Mouse (Mus musculus): ENCODE measurements at regions not wholly inside any gene's neighbourhood (a gene's known extent, or its start where the extent isn't known, plus 50 kb on each side); places are given as distances from the start of the nearest gene placed in this dataset.
"Not testable (repeated sequence)": the region's sequence is repeated elsewhere in the genome, so short reads cannot be mapped to it uniquely, and the experiment has no call there.

- Histone ChIP-seq H3K4me1 (peaks cover 13% of the 10 kb centered on the region), H3K9ac (no peak overlapping the region), H3K36me3 (ENCODE audit: poor library complexity, severe bottlenecking) (no peaks in the 10 kb centered on the region), H3K4me3 (no peak overlapping the region), H3K27ac (no peak overlapping the region), H3K4me2 (no peak overlapping the region), H3K9me3 (replicated peaks) (no peaks in the 10 kb centered on the region), H3K27me3 (peaks cover 4% of the 10 kb centered on the region; the same call in 1 of the 2 replicates)
- ATAC-seq: no peak
- WGBS: 78% methylated on average over 9 of the region's 9 CpGs
These were observed 222.5 kb downstream of the Matn1 start for GRCm38 (mm10) chr4:131166574-131167270.

DNA sequence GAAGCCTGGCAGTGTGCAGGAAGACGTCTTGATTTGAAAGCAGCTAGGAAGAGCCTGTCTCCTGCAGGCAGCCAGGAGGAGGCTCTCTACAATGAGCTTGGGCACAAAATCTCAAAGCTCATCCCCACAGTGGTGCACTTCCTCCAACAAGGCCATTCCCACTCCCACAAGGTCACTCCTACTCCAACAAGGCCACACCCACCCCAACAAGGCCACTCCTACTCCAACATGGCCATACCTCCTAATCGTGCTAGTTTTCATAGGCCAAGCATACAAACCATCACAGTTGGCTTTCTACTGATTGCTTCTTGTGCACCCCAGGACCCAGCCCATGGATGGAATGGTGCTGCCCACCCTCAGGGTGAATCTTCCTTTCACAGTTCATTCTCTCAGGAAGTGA is 223.7 kb downstream of the Matn1 start:
- Histone ChIP-seq H3K4me1 (peaks cover 13% of the 10 kb centered on the region), H3K4me2 (no peak overlapping the region), H3K9ac (no peak overlapping the region), H3K27me3 (peaks cover 4% of the 10 kb centered on the region; the same call in 1 of the 2 replicates), H3K36me3 (ENCODE audit: poor library complexity, severe bottlenecking) (no peaks in the 10 kb centered on the region), H3K4me3 (no peak overlapping the region), H3K9me3 (replicated peaks) (peaks cover 5% of the 10 kb centered on the region), H3K27ac (no peak overlapping the region)
- ATAC-seq: no peak
- 90% methylated on average over 2 of the region's 2 CpGs for WGBS

DNA sequence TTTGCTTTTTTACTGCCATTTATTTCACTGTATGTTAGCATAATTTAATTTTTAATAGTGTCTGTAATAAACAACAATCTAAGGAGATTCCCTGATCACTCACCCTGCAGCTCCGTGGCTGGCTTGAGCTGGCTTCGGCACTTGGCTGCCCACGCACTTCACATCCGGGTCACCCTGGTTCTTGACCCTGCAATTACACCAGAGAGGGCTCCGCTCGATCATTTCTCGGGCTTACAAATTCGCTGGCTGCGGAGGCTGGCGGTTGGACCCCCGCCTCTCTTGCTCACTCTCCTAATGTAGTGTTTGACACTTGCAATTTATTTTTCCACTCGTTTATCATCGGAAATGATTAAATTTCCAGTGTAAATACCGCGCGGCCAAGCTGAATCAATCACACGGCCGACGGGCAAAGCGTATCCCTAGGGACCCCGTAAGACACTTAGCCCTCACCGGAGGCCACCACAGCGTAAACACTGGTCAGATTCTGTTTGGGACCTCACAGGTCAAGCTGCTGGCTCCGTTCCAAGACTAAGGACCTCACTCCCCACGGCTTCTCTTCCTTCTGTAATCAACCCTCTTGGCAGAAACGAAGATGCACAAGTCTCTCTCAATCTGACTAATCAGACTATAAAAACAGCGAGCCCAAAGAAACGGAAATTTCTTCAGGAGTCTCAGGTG is 229.7 kb downstream of the Matn1 start:
- H3K9ac ChIP-seq: no peak overlapping the region
- H3K27ac ChIP-seq: no peak overlapping the region
- H3K4me2 ChIP-seq: no peak overlapping the region
- H3K4me3 ChIP-seq: no peak overlapping the region
- no peaks in the 10 kb centered on the region for H3K36me3 ChIP-seq (ENCODE audit: poor library complexity, severe bottlenecking)
- peaks cover 9% of the 10 kb centered on the region; the same call in 1 of the 2 replicates for H3K4me1 ChIP-seq
- WGBS: 89% methylated on average over 28 of the region's 28 CpGs
- peaks cover 19% of the 10 kb centered on the region for H3K9me3 ChIP-seq (replicated peaks)
- ATAC-seq: no peak
- no peaks in the 10 kb centered on the region for H3K27me3 ChIP-seq

- Histone ChIP-seq H3K4me1 (peaks cover 21% of the 10 kb centered on the region), H3K9ac (no peak overlapping the region), H3K4me2 (no peak overlapping the region), H3K9me3 (replicated peaks) (peaks cover 19% of the 10 kb centered on the region), H3K36me3 (ENCODE audit: poor library complexity, severe bottlenecking) (no peaks in the 10 kb centered on the region), H3K4me3 (no peak overlapping the region), H3K27me3 (no peaks in the 10 kb centered on the region), H3K27ac (no peak overlapping the region)
- 56% methylated on average over 3 of the region's 3 CpGs for WGBS
- no peak for ATAC-seq
These were observed 232.5 kb downstream of the Matn1 start for GRCm38 (mm10) chr4:131176701-131177100.

DNA sequence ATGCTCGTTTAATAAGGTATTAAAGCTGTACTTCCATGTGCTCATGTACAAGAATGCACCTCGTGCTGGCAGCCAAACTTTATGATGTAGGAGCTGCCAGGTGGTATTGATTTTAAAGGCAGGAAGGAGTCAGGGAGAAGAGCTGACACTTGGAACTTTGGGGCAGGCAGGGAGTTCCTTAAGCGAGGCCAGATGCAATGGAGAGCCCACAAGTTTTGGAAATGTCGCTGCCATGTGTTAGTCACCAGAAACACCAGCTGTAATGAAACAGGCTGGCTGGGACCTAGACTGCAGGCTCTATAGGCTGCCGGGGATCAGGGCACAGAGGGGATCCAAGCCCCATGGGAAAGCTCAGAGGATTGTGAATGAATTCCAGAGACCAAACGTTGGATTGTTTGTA is 233.7 kb downstream of the Matn1 start:
- no peak for ATAC-seq
- 56% methylated on average over 6 of the region's 6 CpGs for WGBS

GRCm38 (mm10) chr4:131178642-131179041 is 234.5 kb downstream of the Matn1 start:
- not testable (repeated sequence) for H3K27ac ChIP-seq; H3K4me3 ChIP-seq; H3K36me3 ChIP-seq (ENCODE audit: poor library complexity, severe bottlenecking); H3K4me2 ChIP-seq; H3K27me3 ChIP-seq; ATAC-seq; H3K9ac ChIP-seq
- peaks cover 21% of the 10 kb centered on the region for H3K4me1 ChIP-seq
- peaks cover 12% of the 10 kb centered on the region for H3K9me3 ChIP-seq (replicated peaks)
- WGBS: 91% methylated on average over 5 of the region's 5 CpGs

More for the DNA sequence above, 233.7 kb downstream of the Matn1 start:
- H3K4me3 ChIP-seq: no peak overlapping the region
- H3K27me3 ChIP-seq: no peaks in the 10 kb centered on the region
- H3K36me3 ChIP-seq (ENCODE audit: poor library complexity, severe bottlenecking): no peaks in the 10 kb centered on the region
- H3K4me1 ChIP-seq: peaks cover 21% of the 10 kb centered on the region
- H3K27ac ChIP-seq: no peak overlapping the region
- no peak overlapping the region for H3K4me2 ChIP-seq
- no peak overlapping the region for H3K9ac ChIP-seq
- peaks cover 15% of the 10 kb centered on the region for H3K9me3 ChIP-seq (replicated peaks)

- WGBS: 87% methylated on average over 3 of the region's 3 CpGs
- Histone ChIP-seq H3K27me3 (no peaks in the 10 kb centered on the region), H3K4me3 (no peak overlapping the region), H3K36me3 (ENCODE audit: poor library complexity, severe bottlenecking) (no peaks in the 10 kb centered on the region), H3K9me3 (replicated peaks) (no peaks in the 10 kb centered on the region), H3K27ac (no peak overlapping the region), H3K4me1 (peaks cover 8% of the 10 kb centered on the region; the same call in 1 of the 2 replicates), H3K4me2 (no peak overlapping the region), H3K9ac (no peak overlapping the region)
- ATAC-seq: no peak
These were observed 243.9 kb downstream of the Matn1 start for GRCm38 (mm10) chr4:131188066-131188465.

DNA sequence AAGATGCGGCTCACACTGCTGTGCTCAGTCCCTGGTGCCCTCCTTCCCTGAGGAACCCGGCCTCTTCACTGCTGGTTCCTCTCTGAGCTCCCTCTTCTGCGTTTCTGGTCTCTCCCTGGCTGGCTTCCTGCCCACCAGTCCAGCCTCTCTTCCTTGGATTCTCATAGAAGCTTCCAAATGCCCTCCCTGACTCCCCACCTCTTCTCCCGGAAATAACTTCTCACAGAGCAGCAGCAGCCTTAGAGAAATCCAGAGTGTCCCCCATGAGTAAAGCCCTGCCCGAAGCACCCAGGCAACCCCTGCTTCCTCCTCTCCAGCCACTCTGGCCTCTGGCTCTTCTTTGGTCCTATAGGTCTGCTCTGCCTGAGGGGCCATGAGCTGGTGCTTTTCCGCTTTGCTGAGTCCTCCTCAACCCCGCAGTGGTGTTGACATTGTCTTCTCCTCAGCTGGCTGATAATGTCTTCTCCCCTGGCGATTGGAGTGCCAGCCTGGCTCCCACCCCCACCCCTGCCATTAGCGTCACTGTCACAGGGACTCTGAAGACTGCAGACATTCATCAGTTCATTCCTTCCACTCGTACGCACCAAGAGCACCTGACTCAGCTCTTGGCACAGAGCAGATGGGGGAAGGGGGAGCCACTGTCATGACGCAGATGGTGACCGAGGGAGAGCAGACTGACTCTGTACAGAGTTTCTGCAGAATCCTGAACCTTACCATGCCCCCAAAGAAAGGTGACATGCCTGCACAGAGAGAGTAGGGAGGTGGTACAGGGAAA is 247.1 kb downstream of the Matn1 start:
- ATAC-seq: 0 out of 2 replicates have a peak, but pooled peaks have one; percentile 57
- WGBS: 59% methylated on average over 13 of the region's 13 CpGs
- H3K4me1 ChIP-seq: peaks cover 8% of the 10 kb centered on the region; the same call in 1 of the 2 replicates

GRCm38 (mm10) chr4:131193900-131194419 is 249.8 kb downstream of the Matn1 start:
- H3K36me3 ChIP-seq (ENCODE audit: poor library complexity, severe bottlenecking): no peaks in the 10 kb centered on the region
- ATAC-seq: no peak
- no peak overlapping the region for H3K4me2 ChIP-seq
- no peak overlapping the region for H3K27ac ChIP-seq
- no peaks in the 10 kb centered on the region for H3K27me3 ChIP-seq
- H3K4me3 ChIP-seq: no peak overlapping the region
- H3K9me3 ChIP-seq (replicated peaks): no peaks in the 10 kb centered on the region
- peaks cover 8% of the 10 kb centered on the region; the same call in 1 of the 2 replicates for H3K4me1 ChIP-seq
- WGBS: 94% methylated on average over 20 of the region's 20 CpGs
- no peak overlapping the region for H3K9ac ChIP-seq

More for the DNA sequence above, 247.1 kb downstream of the Matn1 start:
- Histone ChIP-seq H3K27ac (no peak overlapping the region), H3K4me2 (no peak overlapping the region), H3K4me3 (no peak overlapping the region), H3K27me3 (no peaks in the 10 kb centered on the region), H3K9ac (no peak overlapping the region), H3K9me3 (replicated peaks) (no peaks in the 10 kb centered on the region), H3K36me3 (ENCODE audit: poor library complexity, severe bottlenecking) (no peaks in the 10 kb centered on the region)

DNA sequence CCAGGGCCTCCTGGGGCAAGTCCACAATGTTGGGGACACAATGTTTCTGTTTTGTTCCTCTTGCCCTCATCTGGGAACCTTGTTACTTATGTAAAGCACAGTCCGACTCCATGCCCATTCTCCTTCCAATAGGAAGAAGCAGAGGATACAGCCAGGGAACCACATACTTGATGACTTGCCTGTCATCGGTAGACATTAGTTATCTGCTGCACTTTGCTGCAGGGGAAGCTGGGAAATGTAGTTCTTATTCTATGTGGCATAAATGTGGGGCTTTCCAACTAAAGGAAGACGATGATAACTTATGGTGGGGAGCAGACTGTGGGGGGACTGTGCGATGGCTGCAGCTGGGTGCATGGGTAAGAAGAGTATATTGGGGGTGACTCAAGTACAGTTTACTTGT is 252.0 kb downstream of the Matn1 start:
- Histone ChIP-seq H3K4me1 (peaks cover 5% of the 10 kb centered on the region; the same call in 1 of the 2 replicates), H3K4me3 (no peak overlapping the region), H3K4me2 (no peak overlapping the region), H3K9ac (no peak overlapping the region), H3K36me3 (ENCODE audit: poor library complexity, severe bottlenecking) (no peaks in the 10 kb centered on the region), H3K9me3 (replicated peaks) (no peaks in the 10 kb centered on the region), H3K27me3 (no peaks in the 10 kb centered on the region), H3K27ac (no peak overlapping the region)
- ATAC-seq: no peak
- WGBS: 82% methylated on average over 4 of the region's 4 CpGs

DNA sequence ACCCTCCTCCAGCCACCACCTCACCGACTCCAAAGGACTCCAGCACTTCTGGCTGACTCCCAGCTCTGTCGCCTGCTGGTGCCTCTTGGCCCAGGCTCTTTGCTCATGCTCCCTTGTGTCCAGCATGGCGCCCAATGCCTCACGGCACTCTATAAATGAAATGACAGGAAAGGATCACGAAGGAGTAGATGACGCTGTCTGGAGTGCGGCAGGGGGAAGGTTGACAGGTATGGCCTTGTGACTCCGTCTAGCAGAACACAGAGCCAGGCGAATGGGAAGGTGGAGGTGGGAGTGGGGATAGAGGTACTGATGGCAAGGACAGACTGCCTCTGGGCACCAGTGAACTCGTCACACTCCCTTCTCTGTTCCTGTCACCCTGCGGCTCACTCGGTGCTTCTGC is 259.5 kb downstream of the Matn1 start:
- no peak overlapping the region for H3K27ac ChIP-seq
- ATAC-seq: no peak
- WGBS: 92% methylated on average over 12 of the region's 12 CpGs
- H3K4me1 ChIP-seq: peaks cover 43% of the 10 kb centered on the region
- no peak overlapping the region for H3K9ac ChIP-seq
- no peak overlapping the region for H3K4me2 ChIP-seq
- no peaks in the 10 kb centered on the region for H3K27me3 ChIP-seq
- H3K36me3 ChIP-seq (ENCODE audit: poor library complexity, severe bottlenecking): no peaks in the 10 kb centered on the region
- no peaks in the 10 kb centered on the region for H3K9me3 ChIP-seq (replicated peaks)
- H3K4me3 ChIP-seq: no peak overlapping the region

DNA sequence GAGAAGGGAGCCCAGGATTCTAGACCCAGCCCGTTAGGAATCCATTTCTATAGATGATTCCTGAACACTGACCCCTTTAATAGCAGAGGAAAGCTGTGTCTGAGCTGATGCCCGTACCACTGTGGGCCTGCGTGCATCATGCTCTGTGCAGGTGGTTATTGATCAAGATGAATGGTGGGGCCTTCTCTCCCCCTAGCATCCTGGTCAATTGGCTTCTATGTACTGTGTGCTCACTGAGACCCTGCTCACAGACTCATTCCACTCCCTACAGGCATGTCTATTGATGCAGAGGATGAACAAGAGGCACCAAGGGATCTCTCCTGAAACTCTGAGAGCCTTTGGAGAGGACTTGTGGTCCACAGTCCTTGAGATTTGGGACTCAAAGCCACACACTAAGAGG is 260.5 kb downstream of the Matn1 start:
- H3K27me3 ChIP-seq: no peaks in the 10 kb centered on the region
- no peak overlapping the region for H3K4me3 ChIP-seq
- no peak overlapping the region for H3K27ac ChIP-seq
- ATAC-seq: no peak
- H3K36me3 ChIP-seq (ENCODE audit: poor library complexity, severe bottlenecking): no peaks in the 10 kb centered on the region
- no peak overlapping the region for H3K9ac ChIP-seq
- WGBS: 92% methylated on average over 3 of the region's 3 CpGs
- no peak overlapping the region for H3K4me2 ChIP-seq
- H3K4me1 ChIP-seq: peaks cover 47% of the 10 kb centered on the region
- no peaks in the 10 kb centered on the region for H3K9me3 ChIP-seq (replicated peaks)

Data from forebrain, embryonic 13.5 days (tissue).